Mouse (Mus musculus): ENCODE data around the gene Gxylt2.

GRCm38 (mm10) chr6:100787726-100788125 lies 83.2 kb downstream of the Gxylt2 start:
- TF ChIP-seq CTCF (IDR thresholded peaks at IDR 0.05; ENCODE audit: low read depth, low read length) (no peak), GATA1 (IDR thresholded peaks at IDR 0.05; ENCODE audit: borderline replicate concordance, low read length) (no peak), GATA2 (IDR thresholded peaks at IDR 0.05; ENCODE audit: borderline replicate concordance, low read depth, low read length) (no peak), TAL1 (conservative IDR thresholded peaks at IDR 0.05; ENCODE audit: low read depth, low read length) (no peak), POLR2AphosphoS5 (IDR thresholded peaks at IDR 0.05; ENCODE audit: insufficient replicate concordance, low read depth, low read length) (no peak)
